Mouse (Mus musculus) testis, adult 2 months (tissue): ENCODE results near the gene Dnah12.
"Not testable (repeated sequence)": the region's sequence is repeated elsewhere in the genome, so short reads cannot be mapped to it uniquely, and the experiment has no call there.

Experiments used
- CTCF ChIP-seq: fragments of 200-500 bp; IDR thresholded peaks from 2 replicates; pipeline ENCODE4 v1.5.1; 2012; ENCODE audit warnings: low read depth, mild to moderate bottlenecking, inconsistent platforms, low read length, moderate library complexity; ENCODE audit not compliant: control insufficient read depth, insufficient read depth, insufficient replicate concordance
- POLR2A ChIP-seq: fragments of 200-500 bp; IDR thresholded peaks from 2 replicates; pipeline ENCODE4 v1.6.1; 2012; ENCODE audit warnings: low read depth, mild to moderate bottlenecking, inconsistent platforms, low read length, moderate library complexity; ENCODE audit not compliant: control insufficient read depth

GRCm38 (mm10) chr14:26719696-26720095 is 26.6 kb downstream of the Dnah12 start:
- TF ChIP-seq CTCF, POLR2A: not testable (repeated sequence)
